Mouse (Mus musculus): ENCODE data around the gene Srsf4. TPM values are rescaled to one million over a fixed set of nuclear protein-coding genes. Genes with fewer than 3 reads are reported as not detected.

Srsf4 gene
- total and polyA plus RNA-seq, 3 experiments: 14.5 to 105 (median 47.2) TPM

DNA sequence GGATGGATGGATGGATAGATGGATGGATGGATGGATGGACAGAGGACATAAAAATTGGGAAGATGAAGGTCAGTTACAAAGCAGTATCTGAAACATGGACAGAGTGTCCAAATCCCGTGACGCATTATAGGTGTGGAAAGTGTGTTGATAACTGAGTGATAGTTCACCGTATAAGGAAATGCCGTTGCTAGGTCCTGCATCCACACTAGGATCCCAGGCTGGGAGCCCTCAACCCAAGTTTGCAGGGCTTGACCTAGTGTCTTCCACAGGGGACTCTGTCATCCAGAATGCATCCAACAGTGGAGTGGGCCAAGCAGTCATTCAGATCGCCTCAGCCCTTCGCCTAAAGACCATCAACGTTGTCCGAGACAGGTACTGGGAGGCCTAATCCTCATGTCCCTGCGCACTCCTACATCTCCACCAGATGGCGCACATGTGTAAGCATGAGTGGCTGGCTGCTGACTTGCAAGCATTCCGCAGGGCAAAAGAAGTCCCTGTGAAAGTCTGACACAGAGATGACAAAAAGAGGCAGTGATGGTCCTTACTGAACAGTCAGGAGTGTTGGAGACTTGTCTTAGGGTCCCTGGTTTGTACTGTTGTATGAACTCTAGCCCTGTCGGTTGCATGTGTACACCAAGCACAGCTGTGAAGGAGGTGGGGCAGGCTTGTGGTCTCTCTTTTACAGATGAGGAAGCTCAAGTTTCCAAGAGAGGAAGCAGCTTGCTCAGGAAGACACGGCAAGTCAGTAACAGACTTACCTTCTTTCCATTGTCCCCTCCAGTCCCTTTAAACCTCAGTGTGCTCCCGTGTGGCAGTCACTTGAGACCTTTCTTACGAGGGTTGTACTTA is 12.7 kb upstream of the Srsf4 start:
- Histone ChIP-seq H3K9me3 (replicated peaks; ENCODE audit: low read length) (no peaks in the 10 kb centered on the region), H3K4me2 (ENCODE audit: insufficient read depth, low read depth, poor library complexity, severe bottlenecking) (peak overlapping the region; percentile 4; the same call in 1 of the 2 replicates), H3K27me3 (replicated peaks) (no peaks in the 10 kb centered on the region), H3K4me3 (replicated peaks in 1 of 3; ENCODE audit: low read depth in 2 of 3, low read length in 2 of 3, poor library complexity in 1 of 3) (no peak overlapping the region), H3K79me2 (replicated peaks; ENCODE audit: control insufficient read depth, extremely low read depth, insufficient read depth, poor library complexity, severe bottlenecking) (no peaks in the 10 kb centered on the region), H3K4me1 (ENCODE audit: control insufficient read depth in 1 of 2, insufficient read depth in 2 of 2) (peaks cover 9 to 29% of the 10 kb centered on the region in 2 experiments; a peak in 3 of 4 replicates), H3K36me3 (replicated peaks in 1 of 2; ENCODE audit: control insufficient read depth in 1 of 2, insufficient read depth in 1 of 2, low read length in 1 of 2) (peaks cover 58 to 91% of the 10 kb centered on the region in 2 experiments), H3K9ac (ENCODE audit: insufficient read depth, low read depth) (0 out of 2 replicates have a peak overlapping the region, but pooled peaks have one; percentile 1), H3K27ac (ENCODE audit: insufficient read depth, low read depth) (peak overlapping the region; percentile 77)
- in situ Hi-C loops (cut with MboI; ENCODE audit: low pct_ligation_motif_present, low pct_unique_long_range_greater_than_20kb, low sequenced_read_pairs): no loop called here
- peak; percentile 82 for DNase-seq (ENCODE audit: extremely low read depth)
- TF ChIP-seq ETS1 (conservative IDR thresholded peaks at IDR 0.05; ENCODE audit: low read depth, low read length) (peak; percentile 50), JUN (IDR thresholded peaks at IDR 0.05; ENCODE audit: insufficient read depth, low read depth, low read length) (no peak), PAX5 (IDR thresholded peaks at IDR 0.05; ENCODE audit: low read length) (no peak), CTCF (conservative IDR thresholded peaks at IDR 0.05 in 1 of 2, IDR thresholded peaks at IDR 0.05 in 1 of 2; ENCODE audit: low read depth in 2 of 2, low read length in 2 of 2) (peak; percentile 85 to 94), ZMIZ1 (IDR thresholded peaks at IDR 0.05; ENCODE audit: low read depth, low read length) (no peak), TCF12 (IDR thresholded peaks at IDR 0.05; ENCODE audit: low read depth, low read length) (peak; percentile 67; the same call in 1 of the 2 replicates), MEF2A (IDR thresholded peaks at IDR 0.05; ENCODE audit: borderline replicate concordance, low read depth, low read length) (no peak; the same call in 1 of the 2 replicates), UBTF (IDR thresholded peaks at IDR 0.05; ENCODE audit: low read depth, low read length) (no peak; the same call in 1 of the 2 replicates), IRF4 (IDR thresholded peaks at IDR 0.05; ENCODE audit: low read depth, low read length) (peak; percentile 8; the same call in 1 of the 2 replicates), SIN3A (IDR thresholded peaks at IDR 0.05; ENCODE audit: low read length) (peak; percentile 98), USF1 (IDR thresholded peaks at IDR 0.05; ENCODE audit: low read depth, low read length) (no peak), GABPA (IDR thresholded peaks at IDR 0.05; ENCODE audit: insufficient replicate concordance, low read depth, low read length) (no peak), RAD21 (IDR thresholded peaks at IDR 0.05; ENCODE audit: low read depth, low read length) (peak; percentile 73), JUND (conservative IDR thresholded peaks at IDR 0.05; ENCODE audit: low read depth, low read length) (no peak), MYC (IDR thresholded peaks at IDR 0.05; ENCODE audit: low read depth, low read length) (peak; percentile 23; the same call in 1 of the 2 replicates), SMC3 (IDR thresholded peaks at IDR 0.05; ENCODE audit: low read depth, low read length) (peak; percentile 79), EP300 (IDR thresholded peaks at IDR 0.05; ENCODE audit: low read length) (peak; percentile 68; the same call in 1 of the 2 replicates), MAFK (IDR thresholded peaks at IDR 0.05; ENCODE audit: insufficient replicate concordance, low read length) (no peak), ZC3H11A (IDR thresholded peaks at IDR 0.05; ENCODE audit: low read depth, low read length) (no peak), USF2 (conservative IDR thresholded peaks at IDR 0.05; ENCODE audit: low read depth, low read length) (no peak), MAX (IDR thresholded peaks at IDR 0.05; ENCODE audit: low read length) (peak; percentile 61; the same call in 1 of the 2 replicates), POLR2A (IDR thresholded peaks at IDR 0.05; ENCODE audit: low read depth, low read length) (no peak), MXI1 (IDR thresholded peaks at IDR 0.05; ENCODE audit: low read depth, low read length) (peak; percentile 49; the same call in 1 of the 2 replicates), ELF1 (IDR thresholded peaks at IDR 0.05; ENCODE audit: low read depth, low read length) (no peak), KAT2A (IDR thresholded peaks at IDR 0.05; ENCODE audit: insufficient replicate concordance, low read length) (no peak), MAZ (IDR thresholded peaks at IDR 0.05; ENCODE audit: low read depth, low read length) (no peak), CHD2 (IDR thresholded peaks at IDR 0.05; ENCODE audit: low read length) (peak; percentile 45; the same call in 1 of the 2 replicates)
- dilution Hi-C loops (cut with MboI; ENCODE audit: extremely low pct_ligation_motif_present, extremely low pct_unique_long_range_greater_than_20kb, low sequenced_read_pairs): no loop called here
